Mouse (Mus musculus) cortical plate, adult 2 months (tissue): ENCODE data around the gene Znrf4.

ENCODE experiments used
- CTCF ChIP-seq: fragments of 200-500 bp; IDR thresholded peaks from 2 replicates; pipeline ENCODE4 v1.5.1; 2011; ENCODE audit warnings: mild to moderate bottlenecking, control low read depth, low read length; ENCODE audit not compliant: insufficient read depth; ENCODE audit errors: extremely low read depth
- POLR2A ChIP-seq: fragments of 200-500 bp; IDR thresholded peaks from 2 replicates; pipeline ENCODE4 v1.6.1; 2011; ENCODE audit warnings: mild to moderate bottlenecking, low read length, control low read depth; ENCODE audit not compliant: insufficient read depth; ENCODE audit errors: extremely low read depth

DNA sequence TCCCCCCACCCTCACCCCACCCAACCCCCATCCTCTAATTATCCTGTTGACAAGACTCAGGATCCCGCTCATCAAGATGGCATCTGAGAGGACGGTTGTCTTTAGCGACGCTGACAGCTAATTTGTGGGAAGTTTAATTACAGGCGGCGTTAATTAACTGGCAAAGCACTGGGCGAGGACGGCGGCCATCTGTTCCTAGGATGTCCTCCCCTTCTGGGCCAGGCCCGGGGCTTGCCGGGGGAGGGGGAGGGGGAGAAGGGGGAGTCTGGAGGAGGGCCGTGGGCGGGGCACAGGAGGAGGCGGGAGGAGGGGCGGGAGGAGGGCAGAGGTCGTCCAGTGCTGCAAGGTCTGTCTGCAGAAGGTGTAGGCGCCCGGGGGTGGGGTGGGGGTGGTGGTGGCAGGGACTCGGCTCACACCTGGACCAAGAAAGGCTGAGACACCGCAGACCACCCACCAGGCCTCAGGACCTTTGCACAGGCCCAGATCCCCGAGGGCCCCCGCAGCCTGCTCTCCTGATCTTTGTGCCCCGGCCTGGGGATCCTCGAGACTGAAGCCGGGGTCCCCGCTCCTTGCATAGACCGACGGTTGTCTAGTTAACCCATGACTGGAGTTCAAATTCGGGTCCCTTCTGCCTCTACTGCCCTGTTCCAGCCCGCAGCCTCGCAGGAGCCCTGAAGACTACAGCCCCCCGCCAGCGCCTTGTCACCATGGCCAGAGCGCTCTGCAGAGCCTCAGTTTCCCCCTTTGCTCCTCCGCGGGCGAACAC is 2.3 kb downstream of the Znrf4 start:
- TF ChIP-seq POLR2A (no peak), CTCF (no peak)
